Mouse (Mus musculus): ENCODE measurements at regions not wholly inside any gene's neighbourhood (a gene's known extent, or its start where the extent isn't known, plus 50 kb on each side); places are given as distances from the start of the nearest gene placed in this dataset.

- TF ChIP-seq CTCF (IDR thresholded peaks at IDR 0.05; ENCODE audit: low read depth) = no peak
- no peak for TF ChIP-seq EP300 (optimal IDR thresholded peaks at IDR 0.05)
Observed at GRCm38 (mm10) chr16:8053936-8054335, 371.0 kb downstream of the Tmem114 start.
